Mouse (Mus musculus): ENCODE data around the gene Pla2g4c. TPM values are rescaled to one million over a fixed set of nuclear protein-coding genes. Genes with fewer than 3 reads are reported as not detected.

The Pla2g4c gene
- total and polyA plus RNA-seq, 2 experiments from 2014 or later = 0.12 to 0.15 TPM

GRCm38 (mm10) chr7:13288621-13289020, 35.8 kb upstream of the Pla2g4c start:
- no peak overlapping the region for H3K27ac ChIP-seq (ENCODE audit: low read depth)
- ATAC-seq (ENCODE audit: insufficient read depth, low read depth) (no peak), DNase-seq (ENCODE audit: low spot score) (peak; percentile 9)
- no peaks in the 10 kb centered on the region for H3K4me1 ChIP-seq (ENCODE audit: control insufficient read depth, insufficient read depth)
- H3K4me2 ChIP-seq (ENCODE audit: low read depth, low read length) = no peak overlapping the region
- no peak for TF ChIP-seq EP300 (IDR thresholded peaks at IDR 0.05; ENCODE audit: low read depth)
- peak; percentile 59 for TF ChIP-seq CTCF (IDR thresholded peaks at IDR 0.05; ENCODE audit: low read depth)
- H3K9ac ChIP-seq (replicated peaks; ENCODE audit: low read depth, low read length) = no peak overlapping the region
- H3K9me3 ChIP-seq (replicated peaks; ENCODE audit: control insufficient read depth, low read length) = no peaks in the 10 kb centered on the region
- no peak overlapping the region for H3K4me3 ChIP-seq (ENCODE audit: low read depth, low read length)
- H3K27me3 ChIP-seq (ENCODE audit: control insufficient read depth, insufficient read depth, low read length) = no peaks in the 10 kb centered on the region
- peaks cover 60% of the 10 kb centered on the region for H3K36me3 ChIP-seq (replicated peaks; ENCODE audit: control insufficient read depth, insufficient read depth, low read length)
- 44% methylated on average over 5 of the region's 5 CpGs for WGBS

GRCm38 (mm10) chr7:13290041-13290675, 34.3 kb upstream of the Pla2g4c start:
- H3K9me3 ChIP-seq (replicated peaks; ENCODE audit: control insufficient read depth, low read length) = no peaks in the 10 kb centered on the region
- H3K27me3 ChIP-seq (ENCODE audit: control insufficient read depth, insufficient read depth, low read length) = no peaks in the 10 kb centered on the region
- no peak overlapping the region for H3K4me2 ChIP-seq (ENCODE audit: low read depth, low read length)
- no peaks in the 10 kb centered on the region for H3K4me1 ChIP-seq (ENCODE audit: control insufficient read depth, insufficient read depth)
- H3K36me3 ChIP-seq (replicated peaks; ENCODE audit: control insufficient read depth, insufficient read depth, low read length) = peaks cover 70% of the 10 kb centered on the region
- no peak overlapping the region for H3K9ac ChIP-seq (replicated peaks; ENCODE audit: low read depth, low read length)
- no peak overlapping the region for H3K27ac ChIP-seq (ENCODE audit: low read depth)
- no peak for ATAC-seq (ENCODE audit: insufficient read depth, low read depth)
- peak; percentile 4 for DNase-seq (ENCODE audit: low spot score)
- no peak overlapping the region for H3K4me3 ChIP-seq (ENCODE audit: low read depth, low read length)
- TF ChIP-seq CTCF (IDR thresholded peaks at IDR 0.05; ENCODE audit: low read depth) (no peak), EP300 (IDR thresholded peaks at IDR 0.05; ENCODE audit: low read depth) (no peak)
- 82% methylated on average over 1 of the region's 1 CpGs for WGBS

- Histone ChIP-seq H3K9ac (replicated peaks; ENCODE audit: low read depth, low read length) (no peak overlapping the region), H3K27ac (ENCODE audit: low read depth) (no peak overlapping the region), H3K4me3 (ENCODE audit: low read depth, low read length) (no peak overlapping the region), H3K4me1 (ENCODE audit: control insufficient read depth, insufficient read depth) (no peaks in the 10 kb centered on the region), H3K9me3 (replicated peaks; ENCODE audit: control insufficient read depth, low read length) (no peaks in the 10 kb centered on the region), H3K27me3 (ENCODE audit: control insufficient read depth, insufficient read depth, low read length) (no peaks in the 10 kb centered on the region), H3K36me3 (replicated peaks; ENCODE audit: control insufficient read depth, insufficient read depth, low read length) (peaks cover 70% of the 10 kb centered on the region), H3K4me2 (ENCODE audit: low read depth, low read length) (no peak overlapping the region)
- DNase-seq (ENCODE audit: low spot score) (peak; percentile 1), ATAC-seq (ENCODE audit: insufficient read depth, low read depth) (no peak; the same call in 1 of the 2 replicates)
- TF ChIP-seq EP300 (IDR thresholded peaks at IDR 0.05; ENCODE audit: low read depth) (no peak), CTCF (IDR thresholded peaks at IDR 0.05; ENCODE audit: low read depth) (no peak)
- 71% methylated on average over 2 of the region's 2 CpGs for whole genome bisulfite sequencing
These were observed 33.1 kb upstream of the Pla2g4c start for GRCm38 (mm10) chr7:13291370-13291769.

GRCm38 (mm10) chr7:13293878-13294855, 30.3 kb upstream of the Pla2g4c start:
- ATAC-seq (ENCODE audit: insufficient read depth, low read depth) = no peak
- peaks cover 78% of the 10 kb centered on the region for H3K36me3 ChIP-seq (replicated peaks; ENCODE audit: control insufficient read depth, insufficient read depth, low read length)
- H3K4me3 ChIP-seq (ENCODE audit: low read depth, low read length) = no peak overlapping the region
- no peaks in the 10 kb centered on the region for H3K9me3 ChIP-seq (replicated peaks; ENCODE audit: control insufficient read depth, low read length)
- DNase-seq (ENCODE audit: low spot score) = peak; percentile 2
- TF ChIP-seq EP300 (IDR thresholded peaks at IDR 0.05; ENCODE audit: low read depth) = no peak
- no peak for TF ChIP-seq CTCF (IDR thresholded peaks at IDR 0.05; ENCODE audit: low read depth)
- 74% methylated on average over 11 of the region's 11 CpGs for WGBS
- H3K9ac ChIP-seq (replicated peaks; ENCODE audit: low read depth, low read length) = no peak overlapping the region
- no peak overlapping the region for H3K27ac ChIP-seq (ENCODE audit: low read depth)
- H3K4me2 ChIP-seq (ENCODE audit: low read depth, low read length) = no peak overlapping the region
- no peaks in the 10 kb centered on the region for H3K27me3 ChIP-seq (ENCODE audit: control insufficient read depth, insufficient read depth, low read length)
- H3K4me1 ChIP-seq (ENCODE audit: control insufficient read depth, insufficient read depth) = no peaks in the 10 kb centered on the region

GRCm38 (mm10) chr7:13295256-13295655, 29.2 kb upstream of the Pla2g4c start:
- Histone ChIP-seq H3K4me3 (ENCODE audit: low read depth, low read length) (no peak overlapping the region), H3K4me2 (ENCODE audit: low read depth, low read length) (no peak overlapping the region), H3K9ac (replicated peaks; ENCODE audit: low read depth, low read length) (no peak overlapping the region), H3K9me3 (replicated peaks; ENCODE audit: control insufficient read depth, low read length) (no peaks in the 10 kb centered on the region), H3K4me1 (ENCODE audit: control insufficient read depth, insufficient read depth) (no peaks in the 10 kb centered on the region), H3K36me3 (replicated peaks; ENCODE audit: control insufficient read depth, insufficient read depth, low read length) (peaks cover 79% of the 10 kb centered on the region), H3K27me3 (ENCODE audit: control insufficient read depth, insufficient read depth, low read length) (no peaks in the 10 kb centered on the region), H3K27ac (ENCODE audit: low read depth) (no peak overlapping the region)
- ATAC-seq (ENCODE audit: insufficient read depth, low read depth) (no peak), DNase-seq (ENCODE audit: low spot score) (no peak)
- TF ChIP-seq CTCF (IDR thresholded peaks at IDR 0.05; ENCODE audit: low read depth) (no peak), EP300 (IDR thresholded peaks at IDR 0.05; ENCODE audit: low read depth) (no peak)
- WGBS = 91% methylated on average over 7 of the region's 7 CpGs

Measured in heart, postnatal 0 days (tissue).